Mouse (Mus musculus) forebrain, embryonic 16.5 days (tissue): ENCODE results near the gene Ccndbp1. TPM values are rescaled to one million over a fixed set of nuclear protein-coding genes. Genes with fewer than 3 reads are reported as not detected.
"Not testable (repeated sequence)": the region's sequence is repeated elsewhere in the genome, so short reads cannot be mapped to it uniquely, and the experiment has no call there.

ENCODE experiments used
- ATAC-seq: fragments of 200-750 bp; cut with Nextera tagmentation; 2 replicates; pipeline ENCODE4 v1.8.0; 2017; ENCODE audit warnings: mild to moderate bottlenecking, moderate library complexity
- H3K27ac ChIP-seq: fragments of 300-500 bp; sonication (generic); 2 replicates; pipeline ENCODE4 v1.5.1; 2014; ENCODE audit warnings: low read length, control low read depth
- H3K27me3 ChIP-seq: fragments of 300-500 bp; sonication (generic); replicated peaks from 2 replicates; pipeline ENCODE4 v1.6.1; 2014; ENCODE audit warnings: low read length; ENCODE audit not compliant: control insufficient read depth, insufficient read depth
- H3K36me3 ChIP-seq: fragments of 300-500 bp; sonication (generic); 2 replicates; pipeline ENCODE4 v1.6.1; 2014; ENCODE audit not compliant: control insufficient read depth, insufficient read depth
- H3K4me1 ChIP-seq: fragments of 300-500 bp; sonication (generic); replicated peaks from 2 replicates; pipeline ENCODE4 v1.6.1; 2014; ENCODE audit warnings: low read length; ENCODE audit not compliant: control insufficient read depth, insufficient read depth
- H3K4me2 ChIP-seq: fragments of 300-500 bp; sonication (generic); 2 replicates; pipeline ENCODE4 v1.6.1; 2014; ENCODE audit warnings: mild to moderate bottlenecking, low read length, control low read depth
- H3K4me3 ChIP-seq: fragments of 300-500 bp; sonication (generic); replicated peaks from 2 replicates; pipeline ENCODE4 v1.5.1; 2014; ENCODE audit warnings: mild to moderate bottlenecking, low read length, control low read depth
- H3K9ac ChIP-seq: fragments of 300-500 bp; sonication (generic); replicated peaks from 2 replicates; pipeline ENCODE4 v1.6.1; 2014; ENCODE audit warnings: low read depth, low read length, control low read depth
- H3K9me3 ChIP-seq: fragments of 300-500 bp; sonication (generic); 2 replicates; pipeline ENCODE4 v1.6.1; 2016; ENCODE audit warnings: low read length; ENCODE audit not compliant: control insufficient read depth
- WGBS: fragments of 180-500 bp; shearing (Covaris S2); extraction: QIAGEN DNeasy Blood & Tissue Kit; methylation state at CpG from one replicate; pipeline ENCODE4 v1.1.7; 2014; 5-methylcytosine and 5-hydroxymethylcytosine counted together
- polyA plus RNA-seq: library from polyadenylated mRNA; unstranded; fragments of >200 nt; fragmentation: Nextera tagmentation; extraction: Ambion mirVana; gene quantifications from 2 replicates; pipeline ENCODE4 v1.2.1, GENCODE M21; 2015

Gene Ccndbp1
- polyA plus RNA-seq, 1 experiment from 2014 or later = 79.1 TPM

DNA sequence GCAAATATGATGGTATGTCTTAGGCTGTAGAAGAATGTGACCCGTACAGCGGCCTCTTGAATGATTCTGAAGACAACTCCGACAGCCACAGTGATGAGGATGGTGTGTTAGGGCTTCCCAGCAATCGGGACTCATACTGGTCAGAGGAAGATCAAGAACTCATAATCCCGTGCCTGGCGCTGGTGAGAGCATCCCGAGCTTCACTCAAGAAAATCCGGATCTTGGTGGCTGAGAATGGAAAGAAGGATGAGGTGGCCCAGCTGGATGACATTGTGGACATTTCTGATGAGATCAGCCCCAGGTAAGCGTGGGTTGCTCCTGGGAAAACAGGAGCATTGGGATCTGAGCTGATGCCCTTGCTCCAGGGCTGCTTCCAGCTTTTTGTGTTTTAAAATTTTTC is 4.5 kb downstream of the Ccndbp1 start:
- no peaks in the 10 kb centered on the region for H3K27me3 ChIP-seq
- H3K4me2 ChIP-seq = no peak overlapping the region
- H3K36me3 ChIP-seq = peaks cover 19% of the 10 kb centered on the region
- no peak overlapping the region for H3K9ac ChIP-seq
- peaks cover 12% of the 10 kb centered on the region for H3K4me1 ChIP-seq
- no peak overlapping the region for H3K27ac ChIP-seq
- no peak for ATAC-seq
- WGBS = 93% methylated on average over 9 of the region's 9 CpGs
- H3K9me3 ChIP-seq = peaks cover under 1% of the 10 kb centered on the region; the same call in 1 of the 2 replicates
- H3K4me3 ChIP-seq = no peak overlapping the region

DNA sequence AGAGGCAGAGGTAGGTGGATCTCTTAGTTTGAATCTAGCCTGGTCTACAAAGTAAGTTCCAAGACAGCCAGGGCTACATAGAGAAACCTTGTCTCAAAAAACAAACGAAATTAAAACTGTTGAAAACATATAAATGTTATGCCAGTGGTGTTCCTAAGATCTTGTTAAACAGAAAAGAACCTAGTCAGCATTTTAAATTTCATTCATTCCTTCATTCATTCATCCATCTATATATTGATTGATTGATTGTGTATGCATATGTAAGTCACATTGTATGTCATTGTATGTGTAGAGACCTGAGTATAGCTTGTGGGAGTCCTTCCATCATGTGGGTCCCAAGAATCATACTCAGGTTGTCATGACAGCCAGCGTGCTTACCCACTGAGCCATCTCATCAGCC is 7.3 kb downstream of the Ccndbp1 start:
- Histone ChIP-seq H3K9me3 (peaks cover 3% of the 10 kb centered on the region; the same call in 1 of the 2 replicates), H3K27ac (no peak overlapping the region), H3K27me3 (no peaks in the 10 kb centered on the region), H3K9ac (no peak overlapping the region), H3K4me3 (no peak overlapping the region), H3K4me2 (no peak overlapping the region), H3K4me1 (no peaks in the 10 kb centered on the region), H3K36me3 (peaks cover 22% of the 10 kb centered on the region)
- no peak for ATAC-seq
- WGBS = 87% methylated on average over 2 of the region's 2 CpGs

DNA sequence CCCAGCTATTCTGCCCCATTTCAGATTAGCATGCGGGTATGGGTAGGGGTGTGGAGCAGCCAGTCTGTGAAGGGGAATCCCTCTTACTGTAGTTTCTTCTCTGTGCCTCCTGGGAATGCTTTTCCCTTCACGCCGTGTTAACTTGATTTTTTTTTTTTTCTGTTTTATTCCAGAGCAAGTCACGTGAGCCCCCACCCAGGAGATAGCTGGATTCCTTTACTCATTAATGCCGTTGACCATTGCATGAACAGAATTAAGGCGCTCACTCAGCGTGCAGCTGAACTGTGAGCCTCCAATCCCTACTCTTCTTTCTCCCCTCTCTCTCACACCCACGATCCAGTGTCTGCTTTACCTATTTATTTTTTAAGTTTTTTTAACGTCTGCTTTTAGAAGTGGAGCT is 8.0 kb downstream of the Ccndbp1 start:
- peaks cover 22% of the 10 kb centered on the region for H3K36me3 ChIP-seq
- H3K9ac ChIP-seq = no peak overlapping the region
- no peak overlapping the region for H3K27ac ChIP-seq
- H3K9me3 ChIP-seq = peaks cover 3% of the 10 kb centered on the region; the same call in 1 of the 2 replicates
- 85% methylated on average over 9 of the region's 9 CpGs for WGBS
- H3K27me3 ChIP-seq = no peaks in the 10 kb centered on the region
- no peak overlapping the region for H3K4me2 ChIP-seq
- H3K4me3 ChIP-seq = no peak overlapping the region
- H3K4me1 ChIP-seq = no peaks in the 10 kb centered on the region
- no peak for ATAC-seq

DNA sequence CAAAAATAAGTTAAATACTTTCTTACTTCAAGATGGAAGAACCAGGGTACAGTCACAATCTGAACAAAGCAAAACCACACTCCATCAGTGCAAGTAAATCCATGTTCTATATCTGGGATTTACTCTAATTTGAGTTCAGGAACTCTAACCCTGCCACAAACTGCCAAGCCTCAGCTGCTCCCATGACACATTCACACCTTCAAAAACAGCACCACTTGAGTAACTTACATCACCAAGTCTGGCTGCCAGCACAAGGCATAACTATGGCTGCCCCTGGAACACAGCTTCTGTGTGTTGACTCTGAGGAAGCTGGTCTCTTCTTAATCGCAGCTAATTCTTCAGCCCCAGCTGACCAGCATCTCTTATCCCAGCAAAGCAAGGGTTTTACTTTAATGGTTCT is 8.9 kb downstream of the Ccndbp1 start:
- peaks cover 19% of the 10 kb centered on the region for H3K36me3 ChIP-seq
- no peak overlapping the region for H3K4me2 ChIP-seq
- H3K4me1 ChIP-seq = no peaks in the 10 kb centered on the region
- peaks cover 3% of the 10 kb centered on the region; the same call in 1 of the 2 replicates for H3K9me3 ChIP-seq
- no peak overlapping the region for H3K4me3 ChIP-seq
- no peak overlapping the region for H3K9ac ChIP-seq
- no peak for ATAC-seq
- no peaks in the 10 kb centered on the region for H3K27me3 ChIP-seq
- H3K27ac ChIP-seq = no peak overlapping the region
- 90% methylated on average over 1 of the region's 1 CpGs for WGBS

DNA sequence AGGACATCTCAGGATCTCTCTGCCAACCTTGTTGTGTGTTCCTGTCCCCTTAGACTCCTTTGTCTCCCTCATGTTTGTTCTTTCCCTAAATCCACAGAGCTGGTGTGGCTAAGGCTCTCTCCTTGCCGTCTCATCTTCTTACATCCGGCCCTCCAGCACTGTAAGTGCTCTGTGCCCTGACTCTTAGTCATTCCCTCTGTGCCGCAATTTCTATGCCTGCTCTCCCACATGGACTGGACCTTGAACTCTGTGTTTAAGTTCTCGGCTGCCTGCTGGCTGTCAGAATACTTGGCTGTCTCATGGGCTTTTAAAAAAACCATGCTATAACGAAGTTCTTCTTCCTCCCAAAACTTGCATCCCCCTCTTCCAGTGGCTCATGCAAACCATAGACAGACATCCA is 14.7 kb downstream of the Ccndbp1 start:
- Histone ChIP-seq H3K9ac (no peak overlapping the region), H3K4me3 (no peak overlapping the region), H3K36me3 (peaks cover 1% of the 10 kb centered on the region), H3K27me3 (no peaks in the 10 kb centered on the region), H3K4me2 (no peak overlapping the region), H3K4me1 (no peaks in the 10 kb centered on the region), H3K9me3 (peaks cover under 1% of the 10 kb centered on the region; the same call in 1 of the 2 replicates), H3K27ac (no peak overlapping the region)
- ATAC-seq = no peak
- WGBS = 71% methylated on average over 5 of the region's 5 CpGs

DNA sequence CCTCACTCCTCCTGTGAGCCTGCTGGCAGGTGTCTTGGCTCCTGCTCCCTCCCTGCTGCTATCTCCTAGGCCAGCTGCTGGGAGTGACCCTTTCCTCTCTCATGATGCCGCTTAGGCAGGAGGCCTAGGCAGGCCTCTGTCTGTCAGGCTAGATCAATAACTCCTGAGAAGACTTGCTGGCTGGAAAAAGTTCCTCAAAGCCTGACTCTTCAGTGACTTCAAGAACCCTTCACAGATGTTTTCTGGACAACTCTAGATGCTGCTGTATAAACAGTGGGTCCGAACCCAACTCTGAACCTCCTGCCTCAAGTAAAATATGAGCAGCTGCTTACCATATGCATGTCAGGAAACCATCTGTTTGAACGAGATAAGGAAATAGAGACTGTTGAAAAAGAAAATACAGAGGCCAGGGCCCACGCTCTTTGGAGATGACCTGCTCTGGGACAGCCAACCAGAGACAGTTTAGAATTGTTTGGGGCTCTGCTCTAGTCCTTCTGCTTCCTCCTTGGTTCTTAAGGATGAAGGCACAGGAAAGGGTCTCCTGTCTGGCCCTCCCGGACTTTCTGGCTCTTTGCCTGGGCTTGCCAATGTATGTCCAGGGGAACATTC is 28.6 kb downstream of the Ccndbp1 start, which contains the start of gene Epb42:
TSS of gene Epb42 (minus strand) at position 340 of the 609 bp plus-strand sequence.
- no peaks in the 10 kb centered on the region for H3K9me3 ChIP-seq
- ATAC-seq = no peak
- no peak within 1 kb of the TSS for H3K9ac ChIP-seq
- no peaks in the 10 kb centered on the region for H3K27me3 ChIP-seq
- H3K4me3 ChIP-seq = no peak within 1 kb of the TSS
- no peak within 1 kb of the TSS for H3K4me2 ChIP-seq
- no peak within 1 kb of the TSS for H3K27ac ChIP-seq
- H3K36me3 ChIP-seq = no peaks in the 10 kb centered on the region
- H3K4me1 ChIP-seq = no peaks in the 10 kb centered on the region
- 71% methylated on average over 5 of the region's 5 CpGs for WGBS

DNA sequence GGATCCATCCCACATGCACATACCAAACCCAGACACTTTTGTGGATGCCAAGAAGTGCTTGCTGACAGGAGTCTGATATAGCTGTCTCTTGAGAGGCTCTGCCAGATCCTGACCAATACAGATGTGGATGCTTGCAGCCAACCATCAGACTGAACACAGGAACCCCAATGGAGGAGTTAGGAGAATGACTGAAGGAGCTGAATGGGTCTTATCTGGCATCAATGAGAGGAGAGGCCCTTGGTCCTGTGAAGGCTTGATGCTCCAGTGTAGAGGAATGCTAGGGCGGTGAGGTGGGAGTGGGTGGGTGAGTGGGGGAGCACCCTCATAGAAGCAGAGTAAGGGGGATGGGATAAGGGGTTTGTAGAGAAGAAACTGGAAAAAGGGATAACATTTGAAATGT is 30.6 kb downstream of the Ccndbp1 start:
- H3K9me3 ChIP-seq, H3K9ac ChIP-seq, ATAC-seq, H3K4me2 ChIP-seq, H3K27ac ChIP-seq, H3K27me3 ChIP-seq, H3K4me1 ChIP-seq, H3K4me3 ChIP-seq, H3K36me3 ChIP-seq: not testable (repeated sequence)
- WGBS = 100% methylated on average over 1 of the region's 1 CpGs

DNA sequence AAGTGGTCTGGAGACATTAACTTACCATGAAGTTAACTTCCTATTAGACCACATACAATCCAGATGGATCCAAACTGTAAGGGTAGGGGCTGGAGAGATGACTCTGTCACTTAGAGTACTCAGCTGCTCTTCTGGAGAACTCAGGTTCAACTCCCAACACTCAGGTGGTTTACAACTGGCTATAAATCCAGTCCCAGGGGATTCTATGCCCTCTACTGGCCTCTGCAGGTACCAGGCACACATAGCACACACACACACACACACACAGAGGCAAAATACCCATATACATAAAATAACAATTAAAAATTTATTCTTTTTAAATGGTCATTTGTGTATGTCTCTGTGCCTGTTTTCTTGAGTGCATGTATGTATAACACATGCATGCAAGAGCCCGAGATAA is 31.2 kb downstream of the Ccndbp1 start:
- Histone ChIP-seq H3K27me3 (no peaks in the 10 kb centered on the region), H3K4me3 (no peak overlapping the region), H3K9me3 (no peaks in the 10 kb centered on the region), H3K9ac (no peak overlapping the region), H3K36me3 (no peaks in the 10 kb centered on the region), H3K4me2 (no peak overlapping the region), H3K27ac (no peak overlapping the region), H3K4me1 (no peaks in the 10 kb centered on the region)
- WGBS = 94% methylated on average over 1 of the region's 1 CpGs
- ATAC-seq = no peak

DNA sequence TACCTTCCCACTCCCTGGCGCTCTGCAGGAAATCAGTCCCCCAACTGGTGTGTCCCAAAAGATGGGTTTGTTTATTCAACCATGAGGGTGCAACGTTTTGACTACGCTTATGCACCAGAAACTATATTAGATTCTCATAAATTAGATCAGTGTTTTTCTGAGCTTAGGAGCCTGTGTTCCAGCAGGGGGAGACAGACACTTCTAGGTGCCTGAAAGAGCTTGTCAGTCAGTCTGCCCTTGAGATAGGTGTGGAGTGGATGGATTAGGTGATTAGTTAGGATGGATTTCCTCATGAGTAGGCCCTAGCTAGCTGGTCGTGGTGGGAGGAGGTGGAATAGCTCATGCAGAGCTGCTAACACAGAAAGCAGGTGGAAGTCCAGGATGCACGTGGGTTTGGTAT is 32.9 kb downstream of the Ccndbp1 start:
- Histone ChIP-seq H3K9me3 (no peaks in the 10 kb centered on the region), H3K27ac (no peak overlapping the region), H3K4me2 (no peak overlapping the region), H3K36me3 (no peaks in the 10 kb centered on the region), H3K4me1 (no peaks in the 10 kb centered on the region), H3K4me3 (no peak overlapping the region), H3K27me3 (no peaks in the 10 kb centered on the region), H3K9ac (no peak overlapping the region)
- 47% methylated on average over 5 of the region's 5 CpGs for WGBS
- no peak for ATAC-seq

DNA sequence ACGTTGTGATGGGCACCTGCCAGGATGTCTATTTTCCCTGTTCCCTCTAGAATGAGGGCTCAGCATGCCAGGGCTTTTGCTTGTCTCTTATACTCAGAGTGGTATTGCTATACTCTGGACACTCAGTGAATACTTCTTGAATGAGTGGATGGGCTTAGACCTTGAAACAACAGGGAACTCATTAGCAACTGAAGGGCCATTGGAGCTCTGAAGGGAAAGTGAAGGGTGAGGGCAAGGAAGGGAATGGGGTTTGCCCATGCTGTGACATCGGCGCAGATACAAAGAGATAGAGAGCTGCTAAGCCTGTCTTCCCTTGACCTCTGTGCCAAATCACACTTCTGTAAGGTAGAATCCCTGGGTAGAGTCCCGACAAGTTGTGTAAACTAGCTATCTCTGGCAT is 37.5 kb downstream of the Ccndbp1 start:
- no peak overlapping the region for H3K27ac ChIP-seq
- no peak overlapping the region for H3K9ac ChIP-seq
- no peaks in the 10 kb centered on the region for H3K36me3 ChIP-seq
- H3K9me3 ChIP-seq = no peaks in the 10 kb centered on the region
- 75% methylated on average over 4 of the region's 4 CpGs for WGBS
- no peaks in the 10 kb centered on the region for H3K4me1 ChIP-seq
- no peak overlapping the region for H3K4me3 ChIP-seq
- no peak for ATAC-seq
- H3K27me3 ChIP-seq = no peaks in the 10 kb centered on the region
- H3K4me2 ChIP-seq = no peak overlapping the region
